Mouse (Mus musculus) heart, postnatal 0 days (tissue): ENCODE results near the gene Olfr2. TPM values are rescaled to one million over a fixed set of nuclear protein-coding genes. Genes with fewer than 3 reads are reported as not detected.
"Not testable (repeated sequence)": the region's sequence is repeated elsewhere in the genome, so short reads cannot be mapped to it uniquely, and the experiment has no call there.

ENCODE experiments used
- ATAC-seq: fragments of 200-750 bp; cut with Nextera tagmentation; 2 replicates; pipeline ENCODE4 v1.8.0; 2017; ENCODE audit warnings: low read depth, moderate number of reproducible peaks, moderate library complexity; ENCODE audit not compliant: insufficient read depth
- DNase-seq: peaks from one replicate; pipeline ENCODE4 v3.0.0-alpha.2; 2016; ENCODE audit warnings: low spot score
- H3K27ac ChIP-seq: fragments of 300-500 bp; sonication (generic); 2 replicates; pipeline ENCODE4 v1.5.1; 2014; ENCODE audit warnings: low read depth, mild to moderate bottlenecking
- H3K27me3 ChIP-seq: fragments of 300-500 bp; sonication (generic); 2 replicates; pipeline ENCODE4 v1.6.1; 2014; ENCODE audit warnings: low read length, mixed read lengths; ENCODE audit not compliant: control insufficient read depth, insufficient read depth
- H3K36me3 ChIP-seq: fragments of 300-500 bp; sonication (generic); replicated peaks from 2 replicates; pipeline ENCODE4 v1.6.1; 2014; ENCODE audit warnings: low read length, mixed read lengths; ENCODE audit not compliant: control insufficient read depth, insufficient read depth
- H3K4me1 ChIP-seq: fragments of 300-500 bp; sonication (generic); 2 replicates; pipeline ENCODE4 v1.6.1; 2014; ENCODE audit warnings: antibody characterized with exemption; ENCODE audit not compliant: control insufficient read depth, insufficient read depth
- H3K4me2 ChIP-seq: fragments of 300-500 bp; sonication (generic); 2 replicates; pipeline ENCODE4 v1.6.1; 2014; ENCODE audit warnings: low read depth, mild to moderate bottlenecking, low read length, moderate library complexity
- H3K4me3 ChIP-seq: fragments of 300-500 bp; sonication (generic); 2 replicates; pipeline ENCODE4 v1.5.1; 2014; ENCODE audit warnings: low read depth, low read length
- H3K9ac ChIP-seq: fragments of 300-500 bp; sonication (generic); replicated peaks from 2 replicates; pipeline ENCODE4 v1.6.1; 2014; ENCODE audit warnings: low read depth, low read length, mixed read lengths
- H3K9me3 ChIP-seq: fragments of 300-500 bp; sonication (generic); replicated peaks from 2 replicates; pipeline ENCODE4 v1.6.1; 2016; ENCODE audit warnings: low read length; ENCODE audit not compliant: control insufficient read depth
- CTCF ChIP-seq: IDR thresholded peaks from 2 replicates; pipeline ENCODE4 v1.5.1; 2016; ENCODE audit warnings: antibody characterized with exemption, control low read depth, low read depth
- EP300 ChIP-seq: IDR thresholded peaks from 2 replicates; pipeline ENCODE4 v1.6.1; 2016; ENCODE audit warnings: antibody characterized with exemption, low read depth
- WGBS: fragments of 180-500 bp; shearing (Covaris S2); extraction: QIAGEN DNeasy Blood & Tissue Kit; methylation state at CpG from one replicate; pipeline ENCODE4 v1.1.7; 2014; 5-methylcytosine and 5-hydroxymethylcytosine counted together
- polyA plus RNA-seq: library from polyadenylated mRNA; unstranded; fragments of >200 nt; fragmentation: Nextera tagmentation; extraction: Ambion mirVana; gene quantifications from 2 replicates; pipeline ENCODE4 v1.2.1, GENCODE M21; 2015
- total RNA-seq: library from RNA; depleted of rRNA; stranded (reverse); fragments of >200 nt; gene quantifications from 2 replicates; pipeline ENCODE4 v1.2.3, GENCODE M21; 2014; ENCODE audit warnings: low replicate concordance

Gene Olfr2
- total and polyA plus RNA-seq, 2 experiments from 2014 or later, result not detected

DNA sequence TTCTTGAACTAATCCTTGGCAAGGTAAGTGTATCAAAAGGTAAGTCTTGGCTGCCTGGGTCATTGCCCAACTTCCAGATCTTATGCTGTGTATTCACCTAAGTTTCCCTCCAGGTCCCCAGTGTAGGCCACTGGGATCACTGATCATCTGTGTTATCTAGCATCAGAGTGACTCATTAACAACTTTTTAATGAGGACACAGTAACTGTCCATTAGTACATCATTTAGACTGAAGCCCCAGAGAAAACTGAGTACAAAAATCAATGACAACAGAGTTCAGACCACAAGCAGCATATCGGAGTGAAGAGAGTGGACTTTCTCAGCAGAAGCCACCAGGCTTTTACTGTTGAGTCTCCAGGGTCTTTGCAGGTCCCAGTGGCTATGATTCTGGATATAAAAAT, 25.0 kb upstream of the Olfr2 start, which contains the start of gene Olfr713:
Gene Olfr713, plus strand, starts transcription at position 301 of the 400 bp plus-strand sequence.
- TF ChIP-seq EP300 (no peak), CTCF (no peak)
- Histone ChIP-seq H3K27me3 (no peaks in the 10 kb centered on the region), H3K4me1 (no peaks in the 10 kb centered on the region), H3K4me3 (no peak within 1 kb of the TSS), H3K27ac (no peak within 1 kb of the TSS), H3K9ac (no peak within 1 kb of the TSS), H3K4me2 (no peak within 1 kb of the TSS), H3K36me3 (no peaks in the 10 kb centered on the region), H3K9me3 (no peaks in the 10 kb centered on the region)
- DNase-seq (no peak), ATAC-seq (no peak)
- WGBS, result 82% methylated on average over 1 of the region's 1 CpGs

DNA sequence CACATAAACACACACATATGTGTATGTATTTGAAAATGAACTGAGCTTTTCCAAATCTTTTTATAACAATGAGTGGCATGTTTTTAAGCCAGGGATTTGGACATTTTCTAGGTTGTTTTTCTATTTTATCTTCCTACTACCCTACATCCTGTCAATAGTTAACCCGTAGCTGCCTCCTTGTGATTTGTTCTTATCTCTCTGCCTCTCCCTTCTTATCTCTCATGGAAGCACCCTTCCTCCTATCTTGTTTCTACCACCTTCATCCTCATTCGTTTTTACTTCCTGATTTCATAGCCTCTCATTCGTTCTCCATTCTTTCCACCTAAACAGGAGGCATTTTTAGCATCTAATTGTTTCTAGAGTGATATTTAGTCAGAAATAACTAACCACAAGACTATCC, 1.7 kb downstream of the Olfr2 start:
- Histone ChIP-seq H3K36me3 (no peaks in the 10 kb centered on the region), H3K4me3 (no peak overlapping the region), H3K27ac (no peak overlapping the region), H3K4me2 (no peak overlapping the region), H3K9ac (no peak overlapping the region), H3K27me3 (no peaks in the 10 kb centered on the region), H3K9me3 (no peaks in the 10 kb centered on the region), H3K4me1 (no peaks in the 10 kb centered on the region)
- TF ChIP-seq CTCF, result no peak
- TF ChIP-seq EP300, result no peak
- no peak for DNase-seq
- no peak for ATAC-seq
- 11% methylated on average over 3 of the region's 3 CpGs for WGBS

DNA sequence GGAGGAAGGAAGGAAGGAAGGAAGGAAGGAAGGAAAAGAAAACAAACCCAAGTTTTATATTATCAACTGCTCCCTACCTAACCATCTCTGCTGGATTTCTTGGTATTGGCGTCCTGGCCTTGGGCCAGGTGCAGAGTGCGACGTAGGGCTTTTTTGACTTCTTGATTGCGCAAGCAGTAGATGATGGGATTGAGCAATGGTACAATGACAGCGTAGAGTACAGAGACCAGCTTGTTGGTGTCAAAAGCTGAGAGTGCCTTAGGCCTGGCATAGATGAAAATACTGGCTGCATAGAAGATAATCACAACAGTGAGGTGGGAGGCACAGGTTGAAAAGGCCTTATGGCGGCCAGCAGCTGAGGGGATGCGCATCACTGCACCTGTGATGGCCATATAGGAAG, 5.1 kb downstream of the Olfr2 start:
- no peak for DNase-seq
- Histone ChIP-seq H3K27me3 (no peaks in the 10 kb centered on the region), H3K36me3 (no peaks in the 10 kb centered on the region), H3K9me3 (no peaks in the 10 kb centered on the region), H3K4me3 (no peak overlapping the region), H3K4me2 (no peak overlapping the region), H3K27ac (no peak overlapping the region), H3K9ac (no peak overlapping the region), H3K4me1 (no peaks in the 10 kb centered on the region)
- TF ChIP-seq CTCF (no peak), EP300 (no peak)
- WGBS, result 72% methylated on average over 7 of the region's 7 CpGs
- ATAC-seq, result no peak

DNA sequence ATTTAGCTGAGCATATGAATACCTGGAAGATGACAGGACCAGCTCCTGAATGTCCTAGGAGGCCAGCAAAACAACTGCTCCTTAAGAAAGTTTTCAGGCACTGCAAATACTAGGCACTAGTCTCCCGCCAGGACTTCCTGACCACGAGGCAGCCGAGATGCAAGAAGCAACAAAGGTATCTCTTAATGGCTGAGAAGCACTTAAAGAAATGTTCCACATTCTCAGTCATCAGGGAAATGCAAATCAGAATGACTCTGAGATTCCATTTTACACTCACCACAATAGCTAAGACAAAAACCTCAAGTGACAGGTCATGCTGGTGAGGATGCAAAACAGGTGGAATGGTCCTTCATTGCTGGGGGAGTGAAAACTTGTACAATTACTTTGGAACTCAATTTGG, 20.6 kb downstream of the Olfr2 start:
- WGBS, result 79% methylated on average over 3 of the region's 3 CpGs
- DNase-seq (no peak), ATAC-seq (no peak)
- Histone ChIP-seq H3K4me1 (no peaks in the 10 kb centered on the region), H3K9ac (no peak overlapping the region), H3K9me3 (no peaks in the 10 kb centered on the region), H3K4me3 (no peak overlapping the region), H3K27me3 (no peaks in the 10 kb centered on the region), H3K4me2 (no peak overlapping the region), H3K27ac (no peak overlapping the region), H3K36me3 (no peaks in the 10 kb centered on the region)
- TF ChIP-seq CTCF (no peak), EP300 (no peak)

DNA sequence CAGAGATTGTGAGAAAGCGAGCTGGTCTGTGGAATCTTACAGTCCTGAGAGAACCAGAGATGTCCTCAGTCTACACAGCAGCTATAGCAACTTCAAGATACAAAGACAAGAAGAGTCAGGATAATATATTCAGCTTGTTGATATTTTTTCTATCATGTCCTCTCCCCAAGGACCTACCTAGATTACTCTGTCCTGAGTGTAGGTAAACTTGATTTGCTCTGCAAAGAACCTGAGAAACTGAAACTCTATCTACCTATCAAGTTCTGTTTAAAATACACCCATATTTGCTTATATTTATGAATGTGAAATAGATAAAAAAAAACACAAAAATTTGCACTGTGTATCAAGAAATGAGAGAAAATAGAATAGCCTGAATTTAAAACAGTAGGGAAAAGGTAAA, 30.5 kb downstream of the Olfr2 start, which contains the start of gene Olfr711:
Gene Olfr711, minus strand, starts transcription at position 101 of the 400 bp plus-strand sequence.
- ATAC-seq, result no peak

DNA sequence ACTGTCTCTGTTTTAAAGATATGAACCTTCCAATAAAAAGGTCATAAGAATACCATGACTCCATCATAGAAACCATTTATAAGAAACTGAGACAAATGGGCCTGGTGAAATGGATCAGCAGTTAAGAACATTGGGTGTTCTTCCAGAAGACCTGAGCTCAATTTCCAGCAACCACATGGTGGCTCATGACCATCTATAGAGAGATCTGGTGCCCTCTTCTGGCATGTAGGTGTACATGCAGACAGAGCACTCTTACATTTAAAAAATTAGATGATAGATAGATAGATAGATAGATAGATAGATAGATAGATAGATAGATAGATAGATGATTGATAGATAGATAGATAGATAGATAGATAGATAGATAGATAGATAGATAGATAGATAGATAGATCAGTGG, 38.4 kb downstream of the Olfr2 start:
- H3K9ac ChIP-seq, H3K9me3 ChIP-seq, H3K4me3 ChIP-seq, ATAC-seq, H3K36me3 ChIP-seq, H3K27me3 ChIP-seq, H3K4me2 ChIP-seq, DNase-seq, H3K27ac ChIP-seq, H3K4me1 ChIP-seq: not testable (repeated sequence)

More for the DNA sequence above, 30.5 kb downstream of the Olfr2 start, which contains the start of gene Olfr711:
- no peaks in the 10 kb centered on the region for H3K27me3 ChIP-seq
- H3K4me1 ChIP-seq, result no peaks in the 10 kb centered on the region
- H3K9me3 ChIP-seq, result no peaks in the 10 kb centered on the region
- H3K4me3 ChIP-seq, result no peak within 1 kb of the TSS
- H3K9ac ChIP-seq, result no peak within 1 kb of the TSS
- no peaks in the 10 kb centered on the region for H3K36me3 ChIP-seq
- 39% methylated on average over 1 of the region's 1 CpGs for WGBS
- TF ChIP-seq CTCF (no peak), EP300 (no peak)
- no peak within 1 kb of the TSS for H3K4me2 ChIP-seq
- H3K27ac ChIP-seq, result no peak within 1 kb of the TSS
- no peak for DNase-seq
